Mouse (Mus musculus) heart, embryonic 15.5 days (tissue): ENCODE measurements around the gene Bcl7a. TPM values are rescaled to one million over a fixed set of nuclear protein-coding genes. Genes with fewer than 3 reads are reported as not detected.

ENCODE experiments used
- ATAC-seq: fragments of 200-750 bp; cut with Nextera tagmentation; replicated peaks from 2 replicates; pipeline ENCODE4 v1.8.0; 2017; ENCODE audit warnings: low read depth, moderate TSS enrichment; ENCODE audit not compliant: insufficient number of reproducible peaks, insufficient read depth, low FRiP score
- H3K27ac ChIP-seq: fragments of 300-500 bp; sonication (generic); 2 replicates; pipeline ENCODE4 v1.5.1; 2015; ENCODE audit warnings: mild to moderate bottlenecking, inconsistent platforms
- H3K27me3 ChIP-seq: fragments of 300-500 bp; sonication (generic); 2 replicates; pipeline ENCODE4 v1.6.1; 2015; ENCODE audit warnings: inconsistent platforms
- H3K36me3 ChIP-seq: fragments of 300-500 bp; sonication (generic); 2 replicates; pipeline ENCODE4 v1.6.1; 2015; ENCODE audit warnings: mild to moderate bottlenecking, inconsistent platforms
- H3K4me1 ChIP-seq: fragments of 300-500 bp; sonication (generic); replicated peaks from 2 replicates; pipeline ENCODE4 v1.6.1; 2015; ENCODE audit warnings: inconsistent platforms
- H3K4me2 ChIP-seq: fragments of 300-500 bp; sonication (generic); 2 replicates; pipeline ENCODE4 v1.6.1; 2015; ENCODE audit warnings: inconsistent platforms, mild to moderate bottlenecking, moderate library complexity
- H3K4me3 ChIP-seq: fragments of 300-500 bp; sonication (generic); 2 replicates; pipeline ENCODE4 v1.5.1; 2015; ENCODE audit warnings: mild to moderate bottlenecking, inconsistent platforms
- H3K9ac ChIP-seq: fragments of 300-500 bp; sonication (generic); 2 replicates; pipeline ENCODE4 v1.6.1; 2015; ENCODE audit warnings: mild to moderate bottlenecking, inconsistent platforms
- H3K9me3 ChIP-seq: fragments of 300-500 bp; sonication (generic); replicated peaks from 2 replicates; pipeline ENCODE4 v1.6.1; 2016; ENCODE audit warnings: inconsistent platforms
- WGBS: fragments of 180-500 bp; shearing (Covaris S2); methylation state at CpG from one replicate; pipeline ENCODE4 v1.1.7; 2015; ENCODE audit warnings: mixed read lengths; 5-methylcytosine and 5-hydroxymethylcytosine counted together
- polyA plus RNA-seq: library from polyadenylated mRNA; unstranded; fragments of >200 nt; fragmentation: Nextera tagmentation; extraction: Ambion mirVana; gene quantifications from 2 replicates; pipeline ENCODE4 v1.2.1, GENCODE M21; 2015

Gene Bcl7a
- polyA plus RNA-seq = 12.4 and 15.4 TPM in 2 replicates

DNA sequence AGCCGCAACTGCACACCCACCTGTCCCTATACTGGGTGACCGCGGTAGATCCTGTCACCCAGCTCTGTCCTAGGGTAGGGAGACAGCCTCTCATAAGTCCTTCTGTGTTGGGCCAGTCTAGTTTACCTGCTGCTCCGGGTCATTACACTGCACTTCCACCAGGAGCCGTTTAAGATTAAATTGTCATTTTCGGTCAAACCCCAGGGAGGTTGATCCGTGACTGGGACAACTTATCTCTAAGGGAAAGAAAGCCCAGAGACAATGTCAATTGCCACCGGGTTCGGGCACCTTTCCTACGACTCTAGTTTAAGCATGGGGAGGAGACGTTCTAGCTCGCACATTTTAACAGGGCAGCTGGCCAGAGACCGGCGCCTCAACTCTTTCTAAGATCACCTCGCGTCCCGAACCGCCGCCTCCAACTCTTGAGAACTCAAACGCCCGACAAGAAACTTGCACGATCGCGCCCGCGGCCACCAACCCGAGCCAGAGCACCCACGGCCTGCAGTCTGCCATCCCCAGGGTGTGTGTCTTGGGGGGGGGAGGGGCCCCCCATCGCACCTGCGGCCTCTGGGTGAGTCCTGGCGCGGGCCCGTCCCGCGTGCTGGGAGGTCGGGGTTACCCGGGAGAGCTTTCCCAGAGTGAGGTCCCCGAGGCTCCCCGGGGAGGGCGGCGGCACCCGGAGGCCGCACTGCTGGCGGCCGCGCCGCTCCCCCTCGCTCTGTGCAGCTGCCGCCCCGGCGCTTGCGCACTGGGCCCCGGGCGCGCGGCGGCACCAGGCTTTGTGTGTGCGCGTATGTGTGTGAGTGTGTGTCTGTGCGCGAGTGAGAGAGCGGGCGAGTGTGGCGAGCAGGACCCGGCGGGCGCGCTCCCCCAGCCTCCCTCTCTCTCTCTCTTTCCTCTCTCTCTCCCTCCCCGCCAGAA is at the start of gene Bcl7a:
Gene Bcl7a (plus strand): TSS at position 128 of the 921 bp plus-strand sequence.
- Histone ChIP-seq H3K36me3 (no peaks in the 10 kb centered on the region), H3K9ac (peak within 1 kb of the TSS; percentile 90), H3K9me3 (no peaks in the 10 kb centered on the region), H3K4me2 (peak within 1 kb of the TSS; percentile 91), H3K4me3 (peak within 1 kb of the TSS; percentile 88), H3K27ac (peak within 1 kb of the TSS; percentile 97), H3K4me1 (peaks cover 28% of the 10 kb centered on the region), H3K27me3 (no peaks in the 10 kb centered on the region)
- WGBS = 1% methylated on average over 69 of the region's 69 CpGs
- ATAC-seq = peak; percentile 82

- Histone ChIP-seq H3K4me2 (no peak overlapping the region), H3K27me3 (peaks cover 7% of the 10 kb centered on the region; the same call in 1 of the 2 replicates), H3K36me3 (no peaks in the 10 kb centered on the region), H3K4me1 (peaks cover 11% of the 10 kb centered on the region), H3K9me3 (no peaks in the 10 kb centered on the region), H3K4me3 (no peak overlapping the region), H3K27ac (no peak overlapping the region), H3K9ac (no peak overlapping the region)
- ATAC-seq = no peak
- WGBS = 78% methylated on average over 9 of the region's 9 CpGs
Measured at GRCm38 (mm10) chr5:123294653-123295052, 49.0 kb upstream of the Bcl7a start.

DNA sequence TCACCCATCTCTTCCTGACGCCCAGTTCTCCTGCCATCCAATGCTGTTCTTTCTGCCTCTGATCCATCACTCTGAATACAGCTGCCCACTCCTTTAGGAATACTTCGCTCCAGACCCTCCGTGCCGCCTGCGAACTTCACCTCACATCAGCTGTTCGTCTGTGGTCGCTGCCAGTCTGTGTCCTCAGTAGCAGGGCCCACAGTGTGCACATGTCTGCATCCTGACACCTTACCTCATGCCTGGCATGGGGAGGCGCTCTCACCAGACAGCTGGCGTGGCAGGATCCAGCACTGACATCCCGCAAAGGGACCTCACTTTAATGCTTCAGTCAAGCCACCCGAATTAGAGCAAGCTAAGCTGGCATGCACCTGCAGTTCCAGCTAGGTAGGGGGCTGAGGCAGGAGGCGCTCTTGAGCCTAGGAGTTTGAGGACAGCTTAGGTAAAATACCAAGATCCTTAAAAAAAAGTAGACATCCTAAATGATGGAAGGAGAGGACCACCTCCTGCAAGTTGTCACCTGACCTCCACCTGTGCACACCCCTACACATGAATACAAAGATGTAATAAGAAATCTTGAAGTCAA is 47.3 kb upstream of the Bcl7a start:
- Histone ChIP-seq H3K4me1 (peaks cover 23% of the 10 kb centered on the region), H3K36me3 (no peaks in the 10 kb centered on the region), H3K4me2 (no peak overlapping the region), H3K27me3 (peaks cover 7% of the 10 kb centered on the region; the same call in 1 of the 2 replicates), H3K9me3 (no peaks in the 10 kb centered on the region), H3K9ac (no peak overlapping the region), H3K4me3 (no peak overlapping the region), H3K27ac (no peak overlapping the region)
- WGBS = 66% methylated on average over 12 of the region's 12 CpGs
- ATAC-seq = no peak

DNA sequence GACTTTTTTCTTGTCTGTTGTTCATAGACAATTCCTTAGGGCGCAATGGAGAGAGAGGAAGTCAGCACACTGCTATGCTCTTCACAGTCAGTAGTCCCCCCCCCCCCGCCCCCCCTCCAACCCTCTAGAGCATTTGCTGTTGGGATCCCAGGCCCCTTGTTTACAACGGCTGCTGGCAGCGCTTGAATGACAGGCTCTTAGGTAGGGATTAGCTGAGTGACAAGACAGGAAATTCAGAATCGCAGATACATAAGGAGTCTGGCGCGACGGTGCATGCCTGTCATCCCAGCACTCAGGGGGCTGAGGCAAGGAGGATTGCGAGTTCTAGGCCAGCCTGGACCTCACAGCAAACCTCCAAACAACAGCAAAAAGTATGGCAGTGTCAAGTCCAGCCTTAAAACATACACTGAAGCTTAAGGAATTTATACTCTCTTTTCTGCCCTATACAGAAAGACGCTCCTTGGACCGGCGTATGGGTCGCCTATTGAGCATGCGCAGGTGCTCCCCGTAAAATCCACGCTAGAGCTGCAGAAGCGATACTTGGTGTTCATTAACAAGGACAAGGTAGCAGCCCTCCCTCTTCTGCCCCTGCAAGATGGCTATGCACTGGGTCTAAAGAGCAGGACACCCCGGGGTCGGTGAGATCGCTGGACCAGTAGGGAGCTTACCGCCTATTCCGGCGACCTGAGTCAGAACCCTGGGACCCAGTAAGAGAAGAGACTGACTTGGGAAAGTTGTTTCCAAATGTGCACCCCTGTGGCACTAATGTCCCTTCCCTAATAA is 46.5 kb upstream of the Bcl7a start:
- no peak overlapping the region for H3K4me2 ChIP-seq
- 53% methylated on average over 23 of the region's 23 CpGs for WGBS

GRCm38 (mm10) chr5:123297830-123298229 is 45.8 kb upstream of the Bcl7a start:
- Histone ChIP-seq H3K4me3 (no peak overlapping the region), H3K36me3 (no peaks in the 10 kb centered on the region), H3K9ac (no peak overlapping the region), H3K4me1 (peaks cover 38% of the 10 kb centered on the region), H3K27ac (no peak overlapping the region), H3K4me2 (no peak overlapping the region), H3K9me3 (no peaks in the 10 kb centered on the region), H3K27me3 (peaks cover 7% of the 10 kb centered on the region; the same call in 1 of the 2 replicates)
- no peak for ATAC-seq
- whole genome bisulfite sequencing = 74% methylated on average over 7 of the region's 7 CpGs

More for the DNA sequence above, 46.5 kb upstream of the Bcl7a start:
- ATAC-seq = no peak
- Histone ChIP-seq H3K9me3 (no peaks in the 10 kb centered on the region), H3K36me3 (no peaks in the 10 kb centered on the region), H3K27me3 (peaks cover 7% of the 10 kb centered on the region; the same call in 1 of the 2 replicates), H3K27ac (no peak overlapping the region), H3K4me3 (no peak overlapping the region), H3K4me1 (peaks cover 31% of the 10 kb centered on the region), H3K9ac (no peak overlapping the region)

DNA sequence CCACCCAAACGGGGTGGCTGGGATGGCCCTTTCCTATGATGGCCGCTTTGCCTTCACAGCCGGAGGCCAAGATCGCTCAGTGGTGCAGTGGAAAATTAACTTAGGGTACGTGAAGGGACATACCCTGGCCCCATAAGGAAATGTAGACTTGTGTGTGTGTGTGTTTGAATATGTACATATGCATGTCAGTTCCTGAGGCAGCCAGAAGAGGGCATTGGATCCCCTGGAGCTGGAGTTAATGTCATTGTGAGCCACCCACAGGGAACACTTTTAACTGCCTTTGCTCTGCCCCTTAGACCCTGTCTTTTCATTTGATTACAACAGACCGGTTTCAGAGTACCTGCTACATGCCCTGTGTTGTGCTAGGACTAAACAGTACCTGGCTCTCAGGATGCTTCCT is 45.1 kb upstream of the Bcl7a start:
- 91% methylated on average over 6 of the region's 6 CpGs for whole genome bisulfite sequencing

DNA sequence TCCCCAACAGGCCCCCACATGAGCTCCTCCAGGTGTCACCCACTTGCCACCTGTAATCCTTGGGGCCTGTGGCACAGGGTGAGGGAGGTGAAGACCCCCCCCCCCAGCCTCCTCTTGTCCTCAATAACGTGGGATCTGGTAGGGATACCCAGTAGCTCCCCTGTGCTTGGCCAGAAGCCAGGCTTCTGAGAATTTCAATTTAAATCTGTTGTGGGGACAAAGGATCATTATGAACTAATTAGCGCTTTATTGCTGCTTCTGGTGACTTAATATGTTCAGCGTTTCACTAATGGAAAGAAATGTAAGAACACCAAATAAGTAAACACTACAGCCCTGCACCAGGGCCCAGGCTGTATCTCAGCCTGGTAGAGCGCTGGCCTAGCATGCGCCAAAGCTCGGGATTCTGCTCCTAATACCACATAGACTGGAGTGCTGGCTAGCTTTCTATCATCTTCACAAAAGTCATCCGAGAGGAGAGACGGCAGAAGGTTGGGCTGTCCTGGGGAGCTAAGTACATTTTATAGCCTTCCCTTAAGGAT is 43.1 kb upstream of the Bcl7a start:
- WGBS = 63% methylated on average over 8 of the region's 8 CpGs
- Histone ChIP-seq H3K36me3 (no peaks in the 10 kb centered on the region), H3K9ac (peak overlapping the region; percentile 9; the same call in 1 of the 2 replicates), H3K4me3 (no peak overlapping the region), H3K9me3 (no peaks in the 10 kb centered on the region), H3K27me3 (peaks cover 5% of the 10 kb centered on the region; the same call in 1 of the 2 replicates), H3K4me1 (peaks cover 40% of the 10 kb centered on the region), H3K27ac (0 out of 2 replicates have a peak overlapping the region, but pooled peaks have one; percentile 62), H3K4me2 (no peak overlapping the region)
- no peak for ATAC-seq

More for the DNA sequence above, 45.1 kb upstream of the Bcl7a start:
- no peaks in the 10 kb centered on the region for H3K36me3 ChIP-seq
- no peak overlapping the region for H3K9ac ChIP-seq
- peaks cover 7% of the 10 kb centered on the region; the same call in 1 of the 2 replicates for H3K27me3 ChIP-seq
- no peak for ATAC-seq
- no peak overlapping the region for H3K27ac ChIP-seq
- no peaks in the 10 kb centered on the region for H3K9me3 ChIP-seq
- no peak overlapping the region for H3K4me3 ChIP-seq
- H3K4me2 ChIP-seq = no peak overlapping the region
- H3K4me1 ChIP-seq = peaks cover 40% of the 10 kb centered on the region

DNA sequence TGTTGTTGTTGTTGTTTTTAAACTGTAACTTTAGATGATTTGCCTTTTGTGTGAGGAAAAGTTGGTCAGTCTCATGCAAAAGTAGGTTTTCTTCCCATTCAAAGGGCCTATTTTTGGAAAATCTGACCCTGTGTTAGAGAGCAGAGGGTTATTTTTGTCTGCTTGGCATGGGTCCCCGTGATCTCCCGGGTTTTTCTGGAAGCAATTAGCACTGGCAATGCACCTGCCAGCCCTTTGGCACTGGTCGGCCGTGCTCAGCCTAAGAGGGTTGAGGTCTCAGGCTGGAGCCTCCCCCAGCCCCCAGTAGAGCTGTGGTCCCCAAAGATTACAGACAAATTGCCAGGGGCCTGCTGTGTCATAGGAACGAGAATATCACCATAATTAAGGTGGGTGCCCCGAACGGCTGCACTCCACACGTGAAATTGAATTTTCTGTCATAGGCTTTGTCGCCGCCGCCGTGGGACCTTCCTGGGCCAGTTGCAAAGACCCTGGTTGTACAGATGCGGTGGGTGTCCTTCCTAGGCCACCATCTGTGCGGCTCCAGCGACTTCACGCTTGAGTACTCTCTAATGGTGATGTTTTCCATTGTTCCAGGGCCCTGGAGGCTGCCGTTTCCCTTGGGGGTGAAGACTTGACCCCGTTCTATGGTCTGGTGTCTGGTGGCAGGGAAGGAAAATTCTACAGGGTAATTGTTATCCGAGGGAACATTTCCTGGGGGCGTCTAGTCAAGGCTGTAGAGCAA is 41.7 kb upstream of the Bcl7a start:
- H3K27ac ChIP-seq = peak overlapping the region; percentile 62
- WGBS = 70% methylated on average over 20 of the region's 20 CpGs
- no peak for ATAC-seq

GRCm38 (mm10) chr5:123307630-123308282 is 35.9 kb upstream of the Bcl7a start:
- H3K9ac ChIP-seq = no peak overlapping the region
- H3K4me3 ChIP-seq = no peak overlapping the region
- H3K27ac ChIP-seq = no peak overlapping the region
- no peaks in the 10 kb centered on the region for H3K9me3 ChIP-seq
- ATAC-seq = no peak
- H3K4me1 ChIP-seq = peaks cover 13% of the 10 kb centered on the region
- H3K27me3 ChIP-seq = no peaks in the 10 kb centered on the region
- H3K36me3 ChIP-seq = no peaks in the 10 kb centered on the region
- WGBS = 81% methylated on average over 18 of the region's 18 CpGs
- H3K4me2 ChIP-seq = no peak overlapping the region

More for the DNA sequence above, 41.7 kb upstream of the Bcl7a start:
- 0 out of 2 replicates have a peak overlapping the region, but pooled peaks have one; percentile 2 for H3K4me2 ChIP-seq
- no peak overlapping the region for H3K9ac ChIP-seq
- H3K27me3 ChIP-seq = no peaks in the 10 kb centered on the region
- no peaks in the 10 kb centered on the region for H3K36me3 ChIP-seq
- H3K9me3 ChIP-seq = no peaks in the 10 kb centered on the region
- H3K4me3 ChIP-seq = no peak overlapping the region
- H3K4me1 ChIP-seq = peaks cover 35% of the 10 kb centered on the region

DNA sequence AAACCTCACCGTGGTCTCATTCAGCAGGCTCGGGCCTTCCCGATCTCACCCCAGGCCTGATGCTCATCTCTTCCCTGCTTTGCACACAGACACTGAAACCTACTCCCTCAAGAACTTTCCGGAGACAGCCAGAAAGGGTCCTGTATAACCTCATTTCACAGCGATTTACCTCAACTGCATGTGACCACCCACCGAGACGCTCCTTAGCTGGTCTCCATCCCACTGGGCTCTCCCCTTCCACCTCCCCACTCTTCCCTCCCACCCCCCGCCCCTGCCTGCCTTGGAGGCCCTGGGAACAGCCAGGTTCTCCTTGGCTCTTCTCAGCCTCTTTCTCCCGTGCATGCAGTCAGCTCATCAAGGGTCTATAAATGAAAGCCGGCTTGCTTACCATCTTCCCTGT is 33.8 kb upstream of the Bcl7a start:
- ATAC-seq = no peak
- no peaks in the 10 kb centered on the region for H3K27me3 ChIP-seq
- no peak overlapping the region for H3K4me3 ChIP-seq
- H3K4me1 ChIP-seq = peaks cover 25% of the 10 kb centered on the region
- no peaks in the 10 kb centered on the region for H3K9me3 ChIP-seq
- no peak overlapping the region for H3K27ac ChIP-seq
- WGBS = 44% methylated on average over 10 of the region's 10 CpGs
- H3K4me2 ChIP-seq = no peak overlapping the region
- H3K9ac ChIP-seq = no peak overlapping the region
- H3K36me3 ChIP-seq = no peaks in the 10 kb centered on the region
